9 mouse cellular contexts compared by ENCODE assay signal in the genomic region with DNA sequence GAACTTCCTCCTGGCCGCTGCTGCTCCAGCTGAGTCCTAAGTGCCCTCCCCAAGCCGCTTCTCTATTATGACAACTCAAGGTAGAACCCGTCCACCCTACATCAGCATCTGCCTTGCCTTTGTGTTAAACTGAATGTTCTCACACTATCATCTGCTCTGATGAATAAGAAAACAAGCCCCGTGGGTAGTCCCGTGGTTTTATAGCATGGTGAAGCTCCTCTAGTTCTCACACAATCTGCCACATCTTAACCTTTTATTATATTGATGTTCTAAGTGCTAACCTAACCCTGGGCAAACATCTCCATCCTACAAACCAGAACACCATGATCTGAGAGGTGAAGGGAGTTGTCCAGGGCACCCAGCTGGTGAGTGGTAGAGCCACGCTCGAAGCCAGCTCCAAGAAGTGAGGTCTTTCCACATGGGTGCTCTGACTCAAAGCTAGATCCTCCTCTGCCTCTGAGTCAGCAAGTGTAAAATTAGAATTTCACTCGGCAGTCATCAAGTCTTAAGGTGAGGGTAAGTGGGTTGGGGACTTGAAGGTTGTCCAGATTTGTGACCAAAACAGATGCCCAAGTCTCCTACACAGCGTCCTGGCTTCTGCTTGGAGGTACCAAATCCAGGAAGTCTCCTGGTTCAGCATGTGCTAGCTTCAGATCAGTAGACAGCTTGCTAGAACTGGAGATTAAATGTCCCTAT. TPM values are rescaled to one million over a fixed set of nuclear protein-coding genes. Genes with fewer than 3 reads are reported as not detected.
DNase-seq lines count a peak whose midpoint lies in the region; ATAC-seq lines count a peak whose summit lies in the region.
"Had no signal": no experiment of that assay in that cellular context is flagged by ENCODE, and none has a peak within 500 bp of the region (broad histone marks: within the 10 kb centered on the region; RNA-seq: fewer than 3 reads in every experiment).

No protein-coding gene starts in this region.

- H3K4me2 ChIP-seq in heart, embryonic 13.5 days: no peak overlapping the region
- no peak overlapping the region for H3K4me2 ChIP-seq in stomach, embryonic 16.5 days (ENCODE audit: low read depth, low read length)

- H3K27ac ChIP-seq in heart, embryonic 13.5 days (replicated peaks): peak overlapping the region; percentile 82
- H3K27ac ChIP-seq in stomach, embryonic 16.5 days (ENCODE audit: low read length): peak overlapping the region; percentile 67

- H3K4me3 ChIP-seq in heart, embryonic 13.5 days: no peak overlapping the region
- H3K4me3 ChIP-seq in stomach, embryonic 16.5 days (replicated peaks; ENCODE audit: low read length): no peak overlapping the region

- ATAC-seq in heart, embryonic 13.5 days (ENCODE audit: extremely low read depth, insufficient number of reproducible peaks, low FRiP score, low TSS enrichment): no peak
- no peak for ATAC-seq in stomach, embryonic 16.5 days (ENCODE audit: insufficient read depth, low FRiP score)
- ATAC-seq: forebrain, embryonic 16.5 days had no signal

- 77% methylated on average over 9 of the region's 9 CpGs for WGBS in heart, embryonic 13.5 days
- 85% methylated on average over 9 of the region's 9 CpGs for WGBS in stomach, embryonic 16.5 days

- no peaks in the 10 kb centered on the region for H3K27me3 ChIP-seq in heart, embryonic 13.5 days (replicated peaks)
- no peaks in the 10 kb centered on the region for H3K27me3 ChIP-seq in stomach, embryonic 16.5 days (ENCODE audit: control insufficient read depth, insufficient read depth, low read length)

- intact Hi-C loops in heart, postnatal 10 days (cut with DNase I): no loop called here

- peaks cover 67% of the 10 kb centered on the region for H3K4me1 ChIP-seq in heart, embryonic 13.5 days
- peaks cover 40% of the 10 kb centered on the region for H3K4me1 ChIP-seq in stomach, embryonic 16.5 days (ENCODE audit: control insufficient read depth, insufficient read depth, low read length)

- H3K9ac ChIP-seq in heart, embryonic 13.5 days: peak overlapping the region; percentile 61
- H3K9ac ChIP-seq in stomach, embryonic 16.5 days (ENCODE audit: low read length): no peak overlapping the region

- no peaks in the 10 kb centered on the region for H3K9me3 ChIP-seq in heart, embryonic 13.5 days
- H3K9me3 ChIP-seq in stomach, embryonic 16.5 days (replicated peaks; ENCODE audit: control insufficient read depth, low read length): no peaks in the 10 kb centered on the region

- no peak for DNase-seq in heart, postnatal 10 days
- DNase-seq in right cerebral cortex, adult 2 months (ENCODE audit: low spot score in 2 of 2): peak; percentile 67 to 76
- DNase-seq in right cerebral cortex, postnatal 10 days (ENCODE audit: low spot score in 2 of 2): no peak
- peak; percentile 85 for DNase-seq in induced T-regulatory cell, adult 2 months (ENCODE audit: low read depth)
- no peak for DNase-seq in adipocyte (ENCODE audit: low spot score)
- no peak for DNase-seq in cerebellum, adult 9-11 months

- H3K36me3 ChIP-seq in heart, embryonic 13.5 days: no peaks in the 10 kb centered on the region
- H3K36me3 ChIP-seq in stomach, embryonic 16.5 days (ENCODE audit: control insufficient read depth, insufficient read depth, low read length): no peaks in the 10 kb centered on the region

RNA-seq across cellular contexts. Expression of a gene that starts 48.4 kb away (rescaled TPM):
- polyA plus RNA-seq in heart, embryonic 13.5 days (2015; fragmentation: Nextera tagmentation; extraction: Ambion mirVana): 3.6 and 3.8 TPM in 2 replicates
- total RNA-seq in heart, postnatal 10 days (2021): 10 to 100 TPM; 20.4 to 22.6 TPM
- polyA plus RNA-seq in stomach, embryonic 16.5 days (2015; fragmentation: Nextera tagmentation; extraction: Ambion mirVana): 2.0 and 2.5 TPM in 2 replicates

Comparison
In these comparisons a context has a peak if more than half of its experiments do, and no peak if none do; other contexts are left out.
1. DNase-seq: peak in right cerebral cortex, adult 2 months (2 of 2) and induced T-regulatory cell, adult 2 months (single experiment); none in heart, postnatal 10 days (0 of 2), right cerebral cortex, postnatal 10 days (0 of 2), adipocyte (single experiment) and cerebellum, adult 9-11 months (single experiment).